Mouse (Mus musculus) stomach, embryonic 16.5 days (tissue): ENCODE results near the gene Csrp3. TPM values are rescaled to one million over a fixed set of nuclear protein-coding genes. Genes with fewer than 3 reads are reported as not detected.
A peak's percentile ranks its signal among the peaks of the same experiment; 100 is the strongest.

Experiments
- ATAC-seq: fragments of 200-750 bp; cut with Nextera tagmentation; 2 replicates; pipeline ENCODE4 v1.8.0; 2017; ENCODE audit warnings: moderate number of reproducible peaks, moderate TSS enrichment; ENCODE audit not compliant: insufficient read depth, low FRiP score
- H3K27ac ChIP-seq: fragments of 300-500 bp; sonication (generic); 2 replicates; pipeline ENCODE4 v1.5.1; 2014; ENCODE audit warnings: low read length
- H3K27me3 ChIP-seq: fragments of 300-500 bp; sonication (generic); 2 replicates; pipeline ENCODE4 v1.6.1; 2014; ENCODE audit warnings: low read length, control low read depth, mixed read lengths; ENCODE audit not compliant: control insufficient read depth, insufficient read depth
- H3K36me3 ChIP-seq: fragments of 300-500 bp; sonication (generic); 2 replicates; pipeline ENCODE4 v1.6.1; 2014; ENCODE audit warnings: low read length; ENCODE audit not compliant: control insufficient read depth, insufficient read depth
- H3K4me1 ChIP-seq: fragments of 300-500 bp; sonication (generic); 2 replicates; pipeline ENCODE4 v1.6.1; 2014; ENCODE audit warnings: low read length, control low read depth, mixed read lengths; ENCODE audit not compliant: control insufficient read depth, insufficient read depth
- H3K4me2 ChIP-seq: fragments of 300-500 bp; sonication (generic); 2 replicates; pipeline ENCODE4 v1.6.1; 2014; ENCODE audit warnings: low read depth, low read length, mixed read lengths
- H3K4me3 ChIP-seq: fragments of 300-500 bp; sonication (generic); replicated peaks from 2 replicates; pipeline ENCODE4 v1.5.1; 2014; ENCODE audit warnings: mild to moderate bottlenecking, low read length
- H3K9ac ChIP-seq: fragments of 300-500 bp; sonication (generic); 2 replicates; pipeline ENCODE4 v1.6.1; 2014; ENCODE audit warnings: low read length
- H3K9me3 ChIP-seq: fragments of 300-500 bp; sonication (generic); replicated peaks from 2 replicates; pipeline ENCODE4 v1.6.1; 2016; ENCODE audit warnings: low read length, control low read depth; ENCODE audit not compliant: control insufficient read depth
- WGBS: fragments of 180-500 bp; shearing (Covaris S2); extraction: QIAGEN DNeasy Blood & Tissue Kit; methylation state at CpG from one replicate; pipeline ENCODE4 v1.1.7; 2014; 5-methylcytosine and 5-hydroxymethylcytosine counted together
- polyA plus RNA-seq: library from polyadenylated mRNA; unstranded; fragments of >200 nt; fragmentation: Nextera tagmentation; extraction: Ambion mirVana; gene quantifications from 2 replicates; pipeline ENCODE4 v1.2.1, GENCODE M21; 2015

Csrp3 gene
- polyA plus RNA-seq, result 1.7 and 35.0 TPM in 2 replicates

DNA sequence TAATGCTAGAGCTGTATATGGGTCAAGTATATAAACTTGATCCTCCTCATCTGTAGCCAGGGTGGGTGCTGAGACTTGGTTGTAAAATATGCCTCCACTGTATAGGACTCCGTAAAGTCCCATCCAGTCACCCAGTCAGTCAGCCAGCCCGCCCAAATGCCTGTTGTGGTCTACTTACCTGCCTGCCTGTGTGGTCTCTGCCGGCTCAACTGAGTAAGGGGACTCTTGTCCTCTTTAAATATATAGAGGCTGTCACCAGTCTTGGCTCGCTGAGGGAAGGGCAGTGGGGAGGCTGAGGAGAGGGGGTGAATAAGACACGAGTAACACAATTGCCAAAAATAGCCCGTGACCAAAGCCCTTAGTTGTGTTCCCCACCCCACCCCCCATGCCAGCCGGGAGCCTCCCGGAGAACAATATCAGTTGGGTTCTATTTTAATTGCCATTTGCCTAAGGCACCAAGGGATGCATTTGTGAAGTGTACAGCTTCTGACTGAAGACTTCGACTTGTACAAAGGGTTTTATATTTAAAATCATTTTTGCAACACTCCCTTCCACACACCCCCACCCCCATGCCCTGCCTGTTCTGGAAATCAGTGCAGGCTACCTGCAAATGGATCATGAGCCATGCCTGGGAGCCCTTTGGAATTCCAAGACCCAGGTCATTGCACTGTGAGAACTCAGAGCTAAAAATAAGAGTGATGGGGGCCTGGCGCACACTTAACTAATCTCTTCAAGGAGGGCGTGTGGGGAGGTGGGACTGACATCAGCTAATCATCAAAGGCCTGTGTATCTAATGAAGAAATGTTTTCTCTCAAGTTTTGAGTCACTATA lies at the start of gene Csrp3:
Gene Csrp3 (minus strand): TSS at position 214 of the 831 bp plus-strand sequence.
- Histone ChIP-seq H3K36me3 (no peaks in the 10 kb centered on the region), H3K27me3 (no peaks in the 10 kb centered on the region), H3K9me3 (no peaks in the 10 kb centered on the region), H3K9ac (no peak within 1 kb of the TSS), H3K27ac (no peak within 1 kb of the TSS), H3K4me3 (no peak within 1 kb of the TSS), H3K4me2 (no peak within 1 kb of the TSS), H3K4me1 (no peaks in the 10 kb centered on the region)
- WGBS, result 67% methylated on average over 11 of the region's 11 CpGs
- ATAC-seq, result no peak

DNA sequence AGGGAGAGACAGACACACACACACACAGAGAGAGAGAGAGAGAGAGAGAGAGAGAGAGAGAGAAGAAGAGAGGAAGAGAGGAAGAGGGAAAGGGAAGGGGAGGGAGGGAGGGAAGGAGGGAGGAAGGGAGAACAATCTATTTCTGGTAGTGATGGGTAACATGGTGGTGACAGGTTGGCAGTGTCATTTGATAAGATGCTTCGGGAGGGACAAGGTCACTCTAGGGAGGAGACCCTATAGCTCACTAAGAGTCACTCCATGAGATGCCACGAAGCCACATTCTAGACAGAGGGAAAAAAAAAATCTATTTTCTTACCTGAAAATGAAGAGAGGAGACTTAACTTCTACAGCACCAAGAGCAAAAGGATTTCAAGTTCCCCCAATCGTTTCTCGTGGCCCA lies 48.2 kb upstream of the Csrp3 start:
- WGBS, result 66% methylated on average over 4 of the region's 4 CpGs

DNA sequence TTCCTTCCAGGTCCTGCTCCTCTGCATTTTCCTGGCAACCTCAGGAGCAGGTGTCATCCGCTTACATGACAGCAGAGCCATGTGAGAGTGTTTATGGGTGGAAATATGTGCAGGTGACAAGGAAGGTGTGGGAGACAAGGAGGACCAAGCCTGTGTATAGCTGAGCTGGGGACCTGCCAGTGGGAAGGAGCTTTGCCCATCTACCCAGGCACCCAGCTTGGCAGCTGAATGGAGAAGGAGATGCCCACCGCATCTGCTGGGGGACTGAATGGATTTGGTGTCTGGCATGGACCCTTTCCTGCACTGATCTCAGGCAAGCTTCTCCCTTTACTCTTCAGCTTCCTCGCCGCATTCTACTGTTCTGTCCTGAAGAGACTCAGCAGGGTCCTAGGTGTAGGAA lies 47.6 kb upstream of the Csrp3 start:
- Histone ChIP-seq H3K9ac (no peak overlapping the region), H3K27me3 (no peaks in the 10 kb centered on the region), H3K36me3 (no peaks in the 10 kb centered on the region), H3K4me1 (peaks cover 6% of the 10 kb centered on the region; the same call in 1 of the 2 replicates), H3K4me3 (no peak overlapping the region), H3K27ac (no peak overlapping the region), H3K4me2 (no peak overlapping the region), H3K9me3 (no peaks in the 10 kb centered on the region)
- WGBS, result 89% methylated on average over 4 of the region's 4 CpGs
- ATAC-seq, result no peak

More for the DNA sequence above, 48.2 kb upstream of the Csrp3 start:
- no peak overlapping the region for H3K4me2 ChIP-seq
- no peak overlapping the region for H3K4me3 ChIP-seq
- H3K4me1 ChIP-seq, result peaks cover 6% of the 10 kb centered on the region; the same call in 1 of the 2 replicates
- no peaks in the 10 kb centered on the region for H3K27me3 ChIP-seq
- no peak for ATAC-seq
- no peaks in the 10 kb centered on the region for H3K9me3 ChIP-seq
- H3K36me3 ChIP-seq, result no peaks in the 10 kb centered on the region
- H3K9ac ChIP-seq, result no peak overlapping the region
- H3K27ac ChIP-seq, result no peak overlapping the region

DNA sequence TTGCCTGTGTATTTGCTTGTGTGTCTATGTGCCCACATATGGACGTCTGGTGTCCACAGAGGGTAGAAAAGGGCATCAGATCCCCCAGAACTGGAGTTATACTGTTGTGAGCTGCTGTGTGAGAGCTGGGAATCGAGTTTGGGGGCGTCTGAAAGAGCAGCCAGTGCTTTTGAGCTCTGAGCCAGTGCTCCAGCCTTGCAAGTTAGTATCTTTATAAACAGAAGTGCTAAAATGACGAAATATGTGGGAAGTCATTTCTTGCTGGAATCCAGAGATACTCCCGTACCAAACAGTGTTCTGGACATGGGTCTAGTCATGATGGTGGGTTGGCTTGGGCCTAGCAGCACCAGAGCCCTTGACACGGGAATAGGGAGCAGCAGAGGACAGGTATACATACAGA lies 46.9 kb upstream of the Csrp3 start:
- Histone ChIP-seq H3K36me3 (no peaks in the 10 kb centered on the region), H3K27ac (no peak overlapping the region), H3K27me3 (no peaks in the 10 kb centered on the region), H3K9me3 (no peaks in the 10 kb centered on the region), H3K9ac (no peak overlapping the region), H3K4me1 (peaks cover 6% of the 10 kb centered on the region; the same call in 1 of the 2 replicates), H3K4me3 (no peak overlapping the region), H3K4me2 (no peak overlapping the region)
- ATAC-seq, result no peak
- 53% methylated on average over 6 of the region's 6 CpGs for WGBS

DNA sequence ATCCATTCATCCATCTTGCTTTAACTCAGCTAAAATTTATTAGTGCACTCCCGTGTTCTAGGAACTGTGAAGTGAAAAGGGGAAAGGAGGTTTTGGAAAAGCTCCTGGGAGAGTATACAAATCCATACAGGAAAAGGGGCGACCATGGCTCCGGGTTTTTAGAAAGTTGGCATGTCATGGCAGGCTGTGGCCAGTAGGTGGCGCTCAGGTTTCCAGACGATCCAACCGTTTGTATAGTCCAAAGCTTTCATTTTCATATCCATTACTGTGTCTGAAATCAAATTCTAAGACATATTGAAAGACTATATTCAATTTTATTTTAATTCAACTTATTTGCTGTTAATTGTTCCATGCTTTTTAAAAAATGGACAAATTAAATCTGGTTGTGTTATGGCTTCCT lies 46.3 kb upstream of the Csrp3 start:
- no peak for ATAC-seq
- H3K27ac ChIP-seq, result no peak overlapping the region
- H3K36me3 ChIP-seq, result no peaks in the 10 kb centered on the region
- H3K9me3 ChIP-seq, result no peaks in the 10 kb centered on the region
- no peak overlapping the region for H3K4me2 ChIP-seq
- no peak overlapping the region for H3K4me3 ChIP-seq
- no peak overlapping the region for H3K9ac ChIP-seq
- 2% methylated on average over 6 of the region's 6 CpGs for WGBS
- no peaks in the 10 kb centered on the region for H3K27me3 ChIP-seq
- H3K4me1 ChIP-seq, result peaks cover 6% of the 10 kb centered on the region; the same call in 1 of the 2 replicates

DNA sequence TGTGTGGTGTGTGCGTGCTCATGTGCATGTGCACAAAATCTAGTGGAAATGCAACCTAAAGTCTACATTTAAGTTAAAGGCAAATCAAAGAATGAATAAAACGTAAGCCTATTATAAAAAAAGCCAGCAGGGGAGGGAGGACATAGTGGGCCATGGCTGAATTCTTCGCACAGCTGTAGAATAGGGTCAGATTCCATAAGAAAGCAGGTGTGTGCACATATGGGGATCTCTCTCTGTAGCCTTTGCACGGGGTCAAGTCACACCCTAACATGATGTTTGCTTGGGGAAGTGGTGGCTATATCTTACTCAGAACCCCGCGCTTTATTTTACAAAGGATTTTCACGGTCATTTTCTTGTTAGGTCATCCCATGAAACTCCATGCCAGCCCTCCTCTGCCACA lies 45.3 kb upstream of the Csrp3 start:
- no peak for ATAC-seq
- H3K4me3 ChIP-seq, result no peak overlapping the region
- no peaks in the 10 kb centered on the region for H3K9me3 ChIP-seq
- no peak overlapping the region for H3K4me2 ChIP-seq
- H3K4me1 ChIP-seq, result peaks cover 8% of the 10 kb centered on the region; the same call in 1 of the 2 replicates
- no peak overlapping the region for H3K9ac ChIP-seq
- 79% methylated on average over 7 of the region's 7 CpGs for WGBS
- H3K27ac ChIP-seq, result no peak overlapping the region
- no peaks in the 10 kb centered on the region for H3K36me3 ChIP-seq
- no peaks in the 10 kb centered on the region for H3K27me3 ChIP-seq

DNA sequence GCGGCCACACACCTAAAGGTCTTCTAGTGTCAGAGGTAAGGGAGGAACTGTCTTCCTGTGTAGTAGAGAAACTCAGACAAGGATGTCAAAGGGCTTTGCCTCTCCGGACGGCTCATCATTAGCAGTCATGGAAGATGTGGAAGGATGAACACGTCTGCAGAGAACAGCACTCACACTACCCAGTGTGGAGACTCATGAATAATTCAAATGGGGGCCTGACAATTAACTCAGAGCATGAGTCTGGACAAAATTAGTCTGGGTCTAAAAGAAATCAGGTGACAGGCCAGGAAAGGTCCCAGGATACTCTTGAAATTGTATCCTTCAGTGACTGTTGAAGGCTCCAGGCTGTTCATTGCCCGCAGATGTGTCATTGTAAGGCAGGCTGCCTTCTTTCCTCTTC lies 43.2 kb upstream of the Csrp3 start:
- Histone ChIP-seq H3K27ac (no peak overlapping the region), H3K4me2 (no peak overlapping the region), H3K4me1 (peaks cover 8% of the 10 kb centered on the region; the same call in 1 of the 2 replicates), H3K9ac (no peak overlapping the region), H3K36me3 (no peaks in the 10 kb centered on the region), H3K4me3 (no peak overlapping the region), H3K9me3 (no peaks in the 10 kb centered on the region), H3K27me3 (no peaks in the 10 kb centered on the region)
- no peak for ATAC-seq
- WGBS, result 76% methylated on average over 5 of the region's 5 CpGs

DNA sequence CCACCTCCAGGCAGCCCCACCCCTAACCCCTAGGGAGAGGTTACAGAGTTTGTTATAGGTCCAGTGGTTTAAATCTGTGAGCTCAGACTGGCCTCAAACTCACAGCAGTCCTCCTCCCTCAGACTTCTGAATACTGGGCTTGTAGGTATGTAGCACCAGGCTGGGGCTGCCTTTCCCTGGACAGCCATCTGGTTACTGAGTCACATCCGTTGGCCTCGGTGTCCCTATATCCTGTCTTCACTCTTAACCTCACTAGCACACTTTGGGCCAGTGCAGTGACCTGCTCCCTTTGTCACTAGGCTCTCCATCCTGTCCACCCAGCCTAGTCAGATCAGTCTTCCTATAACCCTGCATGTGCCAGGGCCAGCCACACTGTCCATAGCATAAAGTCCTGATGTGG lies 40.9 kb upstream of the Csrp3 start:
- Histone ChIP-seq H3K36me3 (no peaks in the 10 kb centered on the region), H3K4me1 (0 out of 2 replicates have a peak, but pooled peaks cover 2% of the 10 kb centered on the region), H3K4me2 (no peak overlapping the region), H3K4me3 (no peak overlapping the region), H3K27ac (no peak overlapping the region), H3K9me3 (no peaks in the 10 kb centered on the region), H3K27me3 (no peaks in the 10 kb centered on the region), H3K9ac (0 out of 2 replicates have a peak overlapping the region, but pooled peaks have one; percentile 7)
- ATAC-seq, result no peak
- WGBS, result 70% methylated on average over 2 of the region's 2 CpGs

DNA sequence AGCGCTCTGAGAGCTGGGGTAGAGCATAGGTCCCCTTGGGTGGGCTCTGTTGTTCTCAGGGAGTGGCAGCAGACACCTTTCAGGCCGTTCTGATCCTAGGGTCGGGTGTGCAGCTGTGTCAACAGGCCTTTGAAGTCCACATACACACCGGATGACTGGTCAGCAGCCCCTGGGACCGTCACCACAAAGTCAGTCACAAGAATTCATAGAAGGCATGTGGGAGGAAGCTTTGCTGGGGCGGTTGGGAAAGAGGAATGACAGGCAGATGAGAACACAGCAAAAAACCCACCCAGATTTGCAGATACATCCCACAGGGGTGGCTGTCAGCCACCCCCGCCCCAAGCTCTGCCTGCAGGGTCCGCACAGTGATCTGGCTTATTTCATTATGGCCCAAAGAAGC lies 40.1 kb upstream of the Csrp3 start:
- Histone ChIP-seq H3K4me2 (no peak overlapping the region), H3K27me3 (no peaks in the 10 kb centered on the region), H3K36me3 (no peaks in the 10 kb centered on the region), H3K27ac (no peak overlapping the region), H3K4me1 (0 out of 2 replicates have a peak, but pooled peaks cover 3% of the 10 kb centered on the region), H3K9me3 (no peaks in the 10 kb centered on the region), H3K9ac (no peak overlapping the region), H3K4me3 (no peak overlapping the region)
- ATAC-seq, result no peak
- WGBS, result 27% methylated on average over 8 of the region's 8 CpGs
